Mouse (Mus musculus) brain, embryonic 14.5 days (tissue): Measurements from ENCODE around the gene Ift81.

Source experiments
- CTCF ChIP-seq: fragments of 200-500 bp; IDR thresholded peaks from 2 replicates; pipeline ENCODE4 v1.5.1; 2012; ENCODE audit warnings: inconsistent platforms, mild to moderate bottlenecking, moderate library complexity, borderline replicate concordance; ENCODE audit not compliant: insufficient read depth, insufficient read length; ENCODE audit errors: extremely low read depth
- POLR2A ChIP-seq: fragments of 200-500 bp; IDR thresholded peaks from 2 replicates; pipeline ENCODE4 v1.6.1; 2012; ENCODE audit warnings: mild to moderate bottlenecking, inconsistent platforms, borderline replicate concordance; ENCODE audit not compliant: poor library complexity, insufficient read depth, insufficient read length, severe bottlenecking; ENCODE audit errors: extremely low read depth

GRCm38 (mm10) chr5:122589891-122590290 is 24.4 kb downstream of the Ift81 start:
- TF ChIP-seq POLR2A (no peak), CTCF (no peak)
